Mouse (Mus musculus): ENCODE measurements at regions not wholly inside any gene's neighbourhood (a gene's known extent, or its start where the extent isn't known, plus 50 kb on each side); places are given as distances from the start of the nearest gene placed in this dataset.

GRCm38 (mm10) chr12:39621266-39621665, 416.6 kb downstream of the Arl4a start:
- TF ChIP-seq POLR2A (IDR thresholded peaks at IDR 0.05; ENCODE audit: control insufficient read depth, extremely low read depth, insufficient read depth, low read length, poor library complexity) (no peak), CTCF (IDR thresholded peaks at IDR 0.05; ENCODE audit: borderline replicate concordance, control insufficient read depth, extremely low read depth, insufficient read depth, low read length, poor library complexity) (no peak)

Data from thymus, adult 2 months (tissue).